Mouse (Mus musculus): ENCODE measurements around the gene Tbrg4. TPM values are rescaled to one million over a fixed set of nuclear protein-coding genes. Genes with fewer than 3 reads are reported as not detected.

Gene Tbrg4
- total RNA-seq, 2 experiments from 2014 or later, result 93.4 to 98.4 TPM

Other genes with a start within 250 kb of the Tbrg4 start
- gene Zmiz2, start 237.0 kb downstream of the Tbrg4 start, total RNA-seq (2021), result 10 to 100 TPM; 35.0 to 39.5 TPM
- 100 to 1,000 TPM; 331 to 351 TPM for gene Ppia, start 210.6 kb downstream of the Tbrg4 start, total RNA-seq (2021)
- 10 to 100 TPM; 70.4 to 83.8 TPM for gene H2afv, start 181.6 kb downstream of the Tbrg4 start, total RNA-seq (2021)
- 10 to 100 TPM; 32.7 to 35.6 TPM for gene Purb, start 150.2 kb downstream of the Tbrg4 start, total RNA-seq (2021)
- gene Myo1g, start 105.1 kb downstream of the Tbrg4 start, total RNA-seq (2021), result 1 to 10 TPM; 1.2 to 2.2 TPM
- 10 to 100 TPM; 24.1 to 30.2 TPM for gene Ccm2, start 79.2 kb downstream of the Tbrg4 start, total RNA-seq (2021)
- gene Nacad, start 20.0 kb downstream of the Tbrg4 start, total RNA-seq (2021), result 1 to 10 TPM in 1 of 2 experiments, under 1 TPM in 1; 0.92 to 1.0 TPM
- not detected for gene Wap, start 12.6 kb upstream of the Tbrg4 start, total RNA-seq (2021)
- gene Ramp3, start 32.5 kb upstream of the Tbrg4 start, total RNA-seq (2021), result 1 to 10 TPM; 5.8 to 8.0 TPM
- gene Gm11983, start 211.6 kb upstream of the Tbrg4 start, total RNA-seq (2021), result not detected